Mouse (Mus musculus) liver, postnatal 0 days (tissue): ENCODE measurements around the gene 2410137M14Rik. TPM values are rescaled to one million over a fixed set of nuclear protein-coding genes. Genes with fewer than 3 reads are reported as not detected.
"Not testable (repeated sequence)": the region's sequence is repeated elsewhere in the genome, so short reads cannot be mapped to it uniquely, and the experiment has no call there.

Source experiments
- ATAC-seq: fragments of 200-750 bp; cut with Nextera tagmentation; 2 replicates; pipeline ENCODE4 v1.8.0; 2017; ENCODE audit warnings: mild to moderate bottlenecking, moderate library complexity
- DNase-seq: peaks from one replicate; pipeline ENCODE4 v3.0.0-alpha.2; 2016
- H3K27ac ChIP-seq: fragments of 300-500 bp; sonication (generic); 2 replicates; pipeline ENCODE4 v1.5.1; 2014; ENCODE audit warnings: antibody characterized with exemption, moderate library complexity, mild to moderate bottlenecking, low read depth
- H3K27me3 ChIP-seq: fragments of 300-500 bp; sonication (generic); 2 replicates; pipeline ENCODE4 v1.6.1; 2014; ENCODE audit warnings: low read length, control low read depth, mixed read lengths; ENCODE audit not compliant: insufficient read depth
- H3K36me3 ChIP-seq: fragments of 300-500 bp; sonication (generic); replicated peaks from 2 replicates; pipeline ENCODE4 v1.6.1; 2014; ENCODE audit warnings: mild to moderate bottlenecking, control low read depth, low read length, moderate library complexity, mixed read lengths; ENCODE audit not compliant: insufficient read depth
- H3K4me1 ChIP-seq: fragments of 300-500 bp; sonication (generic); 2 replicates; pipeline ENCODE4 v1.6.1; 2014; ENCODE audit warnings: antibody characterized with exemption, mild to moderate bottlenecking, control low read depth; ENCODE audit not compliant: insufficient read depth
- H3K4me2 ChIP-seq: fragments of 300-500 bp; sonication (generic); 2 replicates; pipeline ENCODE4 v1.6.1; 2014; ENCODE audit warnings: low read depth, mild to moderate bottlenecking, low read length, moderate library complexity, mixed read lengths
- H3K4me3 ChIP-seq: fragments of 300-500 bp; sonication (generic); 2 replicates; pipeline ENCODE4 v1.5.1; 2014; ENCODE audit warnings: low read depth, low read length
- H3K9ac ChIP-seq: fragments of 300-500 bp; sonication (generic); replicated peaks from 2 replicates; pipeline ENCODE4 v1.6.1; 2014; ENCODE audit warnings: mild to moderate bottlenecking, moderate library complexity
- H3K9me3 ChIP-seq: fragments of 300-500 bp; sonication (generic); 2 replicates; pipeline ENCODE4 v1.6.1; 2016; ENCODE audit warnings: mild to moderate bottlenecking, control low read depth, low read length, mixed read lengths
- CTCF ChIP-seq: sonication (generic); IDR thresholded peaks from 2 replicates; pipeline ENCODE4 v1.5.1; 2016; ENCODE audit warnings: antibody characterized with exemption, low read depth
- EP300 ChIP-seq: IDR thresholded peaks from 2 replicates; pipeline ENCODE4 v1.6.1; 2016; ENCODE audit warnings: antibody characterized with exemption, low read depth, mild to moderate bottlenecking
- WGBS: fragments of 180-500 bp; shearing (Covaris S2); extraction: QIAGEN DNeasy Blood & Tissue Kit; methylation state at CpG from one replicate; pipeline ENCODE4 v1.1.7; 2014; ENCODE audit not compliant: insufficient replicate concordance; 5-methylcytosine and 5-hydroxymethylcytosine counted together
- polyA plus RNA-seq: library from polyadenylated mRNA; unstranded; fragments of >200 nt; fragmentation: Nextera tagmentation; extraction: Ambion mirVana; gene quantifications from 2 replicates; pipeline ENCODE4 v1.2.1, GENCODE M21; 2015

The 2410137M14Rik gene
- polyA plus RNA-seq, 1 experiment from 2014 or later: not detected

DNA sequence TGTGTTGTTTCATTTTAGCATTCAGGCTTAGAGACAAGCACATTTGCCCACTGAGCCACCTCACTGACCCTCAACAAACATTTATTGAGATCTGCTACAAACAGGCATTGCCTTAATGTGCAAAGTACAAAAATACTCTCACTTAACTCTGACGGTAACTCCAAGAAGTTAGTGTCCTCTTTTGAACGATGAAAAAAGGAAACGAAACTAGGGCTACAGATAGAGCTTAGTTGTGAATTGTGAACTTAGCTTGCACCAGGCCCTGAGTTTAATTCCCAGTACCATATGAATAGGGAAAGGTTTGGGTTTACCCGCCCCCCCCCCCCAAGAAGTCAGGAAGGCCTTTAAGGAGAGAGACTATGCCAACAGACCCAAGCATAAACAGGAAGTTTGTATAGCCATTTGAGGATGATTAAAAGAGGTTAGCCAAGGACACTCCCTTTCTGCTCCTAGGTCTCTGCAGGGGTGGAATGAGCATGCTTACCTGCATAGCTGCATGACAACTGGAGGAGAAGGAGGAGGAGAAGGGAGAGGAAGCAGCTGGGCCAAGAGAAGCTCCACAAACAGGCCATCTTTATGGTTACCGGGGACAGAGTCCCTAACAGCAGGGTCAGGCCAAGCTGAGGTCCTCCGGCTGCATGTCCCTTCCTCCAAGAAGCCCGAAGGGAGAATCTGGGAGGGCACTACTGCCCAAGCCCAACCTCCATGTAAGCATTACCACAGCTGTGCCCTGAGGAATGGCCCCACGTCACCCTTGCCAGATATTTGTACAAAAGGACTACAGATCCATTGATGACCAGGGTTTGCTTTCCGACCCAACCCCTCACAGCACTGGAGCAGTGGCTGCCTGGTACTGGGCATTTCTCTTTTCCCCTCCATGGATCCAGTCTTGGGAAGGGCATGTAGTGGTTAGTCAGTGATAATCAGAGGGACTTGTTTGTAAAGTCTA, 41.9 kb upstream of the 2410137M14Rik start, which contains the start of gene Mog:
TSS of gene Mog (minus strand) at position 771 of the 949 bp plus-strand sequence.
- H3K27ac ChIP-seq: no peak within 1 kb of the TSS
- ATAC-seq (no peak), DNase-seq (no peak)
- no peak within 1 kb of the TSS for H3K4me3 ChIP-seq
- WGBS: 62% methylated on average over 9 of the region's 9 CpGs
- no peaks in the 10 kb centered on the region for H3K9me3 ChIP-seq
- H3K4me2 ChIP-seq: no peak within 1 kb of the TSS
- no peaks in the 10 kb centered on the region for H3K4me1 ChIP-seq
- no peak for TF ChIP-seq CTCF
- TF ChIP-seq EP300: no peak
- H3K36me3 ChIP-seq: no peaks in the 10 kb centered on the region
- no peak within 1 kb of the TSS for H3K9ac ChIP-seq
- H3K27me3 ChIP-seq: no peaks in the 10 kb centered on the region

DNA sequence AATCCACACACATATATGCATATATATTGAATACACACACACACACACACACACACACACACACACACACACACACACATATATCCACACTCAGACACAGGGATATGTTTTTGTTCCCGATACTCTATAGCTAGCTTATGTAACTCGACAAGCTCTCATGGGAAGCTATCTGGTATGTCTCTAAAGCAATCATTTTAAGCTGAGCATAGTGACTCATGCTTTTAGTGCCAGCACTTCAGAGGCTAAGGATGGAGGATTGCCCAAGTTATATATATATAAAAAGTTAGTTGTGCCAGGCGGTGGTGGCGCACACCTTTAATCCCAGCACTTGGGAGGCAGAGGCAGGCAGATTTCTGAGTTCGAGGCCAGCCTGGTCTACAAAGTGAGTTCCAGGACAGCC, 38.2 kb upstream of the 2410137M14Rik start:
- H3K27me3 ChIP-seq, H3K9ac ChIP-seq, ATAC-seq, DNase-seq, H3K9me3 ChIP-seq, H3K4me1 ChIP-seq, H3K4me3 ChIP-seq, H3K27ac ChIP-seq, H3K4me2 ChIP-seq, H3K36me3 ChIP-seq: not testable (repeated sequence)
- 89% methylated on average over 5 of the region's 5 CpGs for WGBS

DNA sequence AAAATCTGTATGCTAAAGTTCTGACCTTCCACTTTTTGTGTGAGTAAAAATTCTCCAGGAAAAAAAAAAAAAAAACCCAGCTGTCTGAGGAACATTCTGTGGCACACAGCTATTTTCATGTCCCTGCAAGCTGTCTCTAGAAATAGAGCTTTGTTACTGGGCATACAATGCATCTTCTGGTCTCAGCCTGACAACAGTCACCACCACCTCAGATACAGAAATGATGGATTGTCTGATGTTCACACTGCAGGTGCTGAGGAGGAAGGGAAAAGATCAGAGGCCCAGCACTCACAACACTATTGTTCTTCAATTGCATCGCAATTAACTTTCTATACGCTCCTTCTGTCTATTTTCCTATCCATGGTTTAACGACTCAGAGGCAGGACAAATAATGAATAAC, 37.3 kb upstream of the 2410137M14Rik start:
- H3K36me3 ChIP-seq: no peaks in the 10 kb centered on the region
- no peak overlapping the region for H3K9ac ChIP-seq
- no peak for DNase-seq
- no peaks in the 10 kb centered on the region for H3K27me3 ChIP-seq
- TF ChIP-seq CTCF: no peak
- no peak for TF ChIP-seq EP300
- H3K4me2 ChIP-seq: no peak overlapping the region
- 71% methylated on average over 3 of the region's 3 CpGs for WGBS
- no peaks in the 10 kb centered on the region for H3K9me3 ChIP-seq
- no peaks in the 10 kb centered on the region for H3K4me1 ChIP-seq
- H3K27ac ChIP-seq: no peak overlapping the region
- ATAC-seq: no peak
- H3K4me3 ChIP-seq: no peak overlapping the region

DNA sequence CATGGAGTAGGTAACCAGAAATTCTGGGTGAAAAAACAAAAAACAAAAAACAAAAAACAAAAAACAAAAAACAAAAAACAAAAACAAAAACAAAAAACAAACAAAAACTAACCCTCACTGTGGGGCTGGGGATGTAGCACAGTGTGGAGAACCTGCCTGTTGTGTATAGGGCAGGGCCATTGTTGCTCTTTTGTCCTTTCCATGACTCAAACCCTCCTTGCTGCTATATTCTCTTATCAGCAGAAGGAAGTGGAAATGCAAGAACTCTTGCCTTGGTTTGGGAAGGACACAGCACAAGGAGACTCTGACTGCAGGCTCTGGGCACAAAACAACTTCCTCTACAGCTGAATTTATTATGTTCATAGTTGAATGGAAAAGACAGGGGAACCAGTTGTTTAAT, 35.3 kb upstream of the 2410137M14Rik start:
- Histone ChIP-seq H3K4me3 (no peak overlapping the region), H3K4me2 (no peak overlapping the region), H3K27me3 (no peaks in the 10 kb centered on the region), H3K9me3 (no peaks in the 10 kb centered on the region), H3K4me1 (no peaks in the 10 kb centered on the region), H3K36me3 (no peaks in the 10 kb centered on the region), H3K27ac (no peak overlapping the region), H3K9ac (no peak overlapping the region)
- no peak for TF ChIP-seq CTCF
- no peak for TF ChIP-seq EP300
- no peak for ATAC-seq
- no peak for DNase-seq

DNA sequence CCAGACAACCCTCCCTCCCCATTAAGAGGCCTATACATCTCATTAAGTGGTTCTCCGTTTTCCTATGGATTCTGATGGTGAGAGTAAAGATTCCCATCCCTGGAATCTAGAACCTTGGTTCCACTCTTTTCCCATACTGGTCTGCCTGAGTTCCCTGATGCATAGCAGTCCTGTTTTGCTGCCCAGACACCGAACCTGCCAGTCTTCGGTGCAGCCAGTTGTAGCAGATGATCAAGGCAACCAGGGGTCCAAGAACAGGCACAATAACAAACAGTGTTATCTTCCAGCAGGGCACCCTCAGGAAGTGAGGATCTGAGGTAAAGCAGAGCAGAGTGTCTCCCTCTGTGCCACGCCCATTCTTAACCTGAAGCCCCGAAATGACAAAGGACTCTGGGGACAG, 31.1 kb upstream of the 2410137M14Rik start:
- Histone ChIP-seq H3K4me3 (no peak overlapping the region), H3K27ac (no peak overlapping the region), H3K27me3 (no peaks in the 10 kb centered on the region), H3K9ac (no peak overlapping the region), H3K9me3 (no peaks in the 10 kb centered on the region), H3K4me1 (no peaks in the 10 kb centered on the region), H3K36me3 (no peaks in the 10 kb centered on the region), H3K4me2 (no peak overlapping the region)
- TF ChIP-seq EP300: no peak
- no peak for TF ChIP-seq CTCF
- DNase-seq (no peak), ATAC-seq (no peak)
- 52% methylated on average over 5 of the region's 5 CpGs for WGBS

DNA sequence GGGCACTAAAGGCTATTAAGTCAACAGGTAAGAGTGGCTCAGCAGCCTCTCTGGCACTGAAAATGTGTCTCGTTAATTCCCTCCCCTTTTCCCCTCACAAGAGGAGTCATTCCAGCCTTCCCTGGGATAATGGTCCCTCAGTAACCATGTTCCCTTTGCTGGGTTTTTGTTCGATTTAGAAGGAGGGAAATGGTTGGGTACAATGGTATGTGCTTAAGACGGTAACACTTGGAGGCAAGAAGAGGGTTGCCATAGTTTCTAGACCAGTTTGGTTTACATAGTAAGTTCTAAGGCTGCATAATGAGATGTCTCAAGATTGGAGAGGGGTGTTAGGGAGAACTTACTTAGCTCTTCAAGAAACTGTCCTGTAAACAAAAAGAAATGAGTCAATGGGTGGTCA, 30.7 kb upstream of the 2410137M14Rik start:
- ATAC-seq: no peak
- Histone ChIP-seq H3K4me3 (no peak overlapping the region), H3K27me3 (no peaks in the 10 kb centered on the region), H3K27ac (no peak overlapping the region), H3K36me3 (no peaks in the 10 kb centered on the region), H3K4me2 (no peak overlapping the region), H3K9ac (no peak overlapping the region), H3K9me3 (no peaks in the 10 kb centered on the region), H3K4me1 (no peaks in the 10 kb centered on the region)
- no peak for DNase-seq
- 76% methylated on average over 3 of the region's 3 CpGs for WGBS
- TF ChIP-seq EP300 (no peak), CTCF (no peak)
